Mouse (Mus musculus) spleen, adult 12 weeks (tissue): ENCODE data around the gene Sox6.
"Not testable (repeated sequence)": the region's sequence is repeated elsewhere in the genome, so short reads cannot be mapped to it uniquely, and the experiment has no call there.

Experiments
- DNase-seq: peaks from one replicate; pipeline ENCODE4 v3.0.0; 2022; ENCODE audit warnings: low spot score

Gene Sox6

GRCm38 (mm10) chr7:115663399-115663798 lies 375.2 kb downstream of the Sox6 start:
- DNase-seq: no peak

GRCm38 (mm10) chr7:115662121-115662520 lies 376.5 kb downstream of the Sox6 start:
- no peak for DNase-seq

- no peak for DNase-seq
Observed at GRCm38 (mm10) chr7:115646696-115647095, 391.9 kb downstream of the Sox6 start.

GRCm38 (mm10) chr7:115645971-115646447 lies 392.6 kb downstream of the Sox6 start:
- DNase-seq: no peak

GRCm38 (mm10) chr7:115645272-115645970 lies 393.2 kb downstream of the Sox6 start:
- DNase-seq: no peak

GRCm38 (mm10) chr7:115630691-115631090 lies 407.9 kb downstream of the Sox6 start:
- DNase-seq: no peak

- no peak for DNase-seq
Observed at GRCm38 (mm10) chr7:115630287-115630686, 408.3 kb downstream of the Sox6 start.

- no peak for DNase-seq
Observed at GRCm38 (mm10) chr7:115628766-115629165, 409.8 kb downstream of the Sox6 start.

- no peak for DNase-seq
Observed at GRCm38 (mm10) chr7:115625956-115626355, 412.6 kb downstream of the Sox6 start.

- DNase-seq: no peak
Observed at GRCm38 (mm10) chr7:115624907-115625552, 413.6 kb downstream of the Sox6 start.

- no peak for DNase-seq
Observed at GRCm38 (mm10) chr7:115624451-115624850, 414.1 kb downstream of the Sox6 start.

GRCm38 (mm10) chr7:115615697-115616237 lies 422.8 kb downstream of the Sox6 start:
- DNase-seq: no peak

- DNase-seq: no peak
Observed at GRCm38 (mm10) chr7:115607485-115607884, 431.1 kb downstream of the Sox6 start.

GRCm38 (mm10) chr7:115606125-115606524 lies 432.5 kb downstream of the Sox6 start:
- DNase-seq: not testable (repeated sequence)

- DNase-seq: no peak
Observed at GRCm38 (mm10) chr7:115604883-115605282, 433.7 kb downstream of the Sox6 start.

- DNase-seq: no peak
Observed at GRCm38 (mm10) chr7:115597376-115597775, 441.2 kb downstream of the Sox6 start.

- DNase-seq: no peak
Observed at GRCm38 (mm10) chr7:115580461-115580860, 458.1 kb downstream of the Sox6 start.

GRCm38 (mm10) chr7:115579826-115580225 lies 458.8 kb downstream of the Sox6 start:
- DNase-seq: no peak

GRCm38 (mm10) chr7:115576387-115576786 lies 462.2 kb downstream of the Sox6 start:
- DNase-seq: no peak

GRCm38 (mm10) chr7:115574834-115575233 lies 463.8 kb downstream of the Sox6 start:
- DNase-seq: no peak

GRCm38 (mm10) chr7:115568821-115569240 lies 469.8 kb downstream of the Sox6 start:
- DNase-seq: no peak

- DNase-seq: no peak
Observed at GRCm38 (mm10) chr7:115568301-115568700, 470.3 kb downstream of the Sox6 start.

- no peak for DNase-seq
Observed at GRCm38 (mm10) chr7:115566818-115567217, 471.8 kb downstream of the Sox6 start.
